Mouse (Mus musculus) bone marrow macrophage, adult 2 months (primary cell): ENCODE results near the gene Acvr1b.

Experiments
- CTCF ChIP-seq: IDR thresholded peaks from 2 replicates; pipeline ENCODE4 v1.5.1; 2012; ENCODE audit warnings: low read depth, mild to moderate bottlenecking, low read length, moderate library complexity
- POLR2A ChIP-seq: IDR thresholded peaks from 2 replicates; pipeline ENCODE4 v1.6.1; 2012; ENCODE audit warnings: mild to moderate bottlenecking, low read depth, low read length, borderline replicate concordance

GRCm38 (mm10) chr15:101196079-101196795, 22.4 kb downstream of the Acvr1b start:
- TF ChIP-seq CTCF (no peak), POLR2A (no peak)
